Mouse (Mus musculus) c-Kit-positive CD71-positive TER-119-negative erythroid progenitor cells, embryonic 14.5 days (primary cell): ENCODE data around the gene March1.
"Not testable (repeated sequence)": the region's sequence is repeated elsewhere in the genome, so short reads cannot be mapped to it uniquely, and the experiment has no call there.

Experiments used
- DNase-seq: peaks from one replicate; pipeline ENCODE4 v3.0.0-alpha.2; 2013; ENCODE audit warnings: low read depth

Gene March1

DNA sequence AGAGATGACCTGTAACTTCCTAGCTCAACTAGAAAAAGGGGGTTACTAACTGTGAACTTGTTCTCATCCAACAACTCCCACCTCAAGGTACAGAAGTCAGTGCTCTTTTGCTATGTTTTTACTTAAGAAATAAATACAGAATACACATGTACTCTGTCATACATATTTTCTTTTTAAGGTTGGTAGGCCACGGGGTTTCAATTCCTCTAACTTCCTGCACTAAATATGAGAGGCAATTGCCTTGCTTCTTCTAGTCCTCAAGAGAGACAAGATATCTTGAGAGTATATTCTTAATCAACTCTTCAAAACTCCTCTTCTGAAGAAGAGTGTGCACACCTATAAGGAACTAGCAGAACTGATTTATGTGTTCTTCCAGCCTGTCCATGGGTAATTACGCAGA lies 797.5 kb downstream of the March1 start:
- no peak for DNase-seq

DNA sequence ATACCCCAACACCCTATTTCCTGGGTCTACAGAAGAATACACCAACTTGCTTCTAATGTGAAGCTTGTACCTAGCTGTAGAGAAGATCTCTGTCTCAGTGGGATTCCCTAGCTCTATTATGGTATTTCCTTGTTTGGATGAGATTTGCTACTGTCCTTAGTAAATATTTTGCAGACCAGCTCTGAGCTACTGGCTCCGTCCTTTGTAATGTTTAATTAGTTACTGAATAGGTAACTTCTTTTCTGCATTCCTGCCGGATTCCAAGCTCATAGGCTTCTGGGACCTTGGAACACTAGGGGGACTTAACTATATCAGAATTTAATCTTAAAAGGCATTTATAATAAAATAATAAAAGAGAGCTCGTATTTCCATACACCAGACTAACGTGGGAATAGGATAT lies 799.9 kb downstream of the March1 start:
- not testable (repeated sequence) for DNase-seq

DNA sequence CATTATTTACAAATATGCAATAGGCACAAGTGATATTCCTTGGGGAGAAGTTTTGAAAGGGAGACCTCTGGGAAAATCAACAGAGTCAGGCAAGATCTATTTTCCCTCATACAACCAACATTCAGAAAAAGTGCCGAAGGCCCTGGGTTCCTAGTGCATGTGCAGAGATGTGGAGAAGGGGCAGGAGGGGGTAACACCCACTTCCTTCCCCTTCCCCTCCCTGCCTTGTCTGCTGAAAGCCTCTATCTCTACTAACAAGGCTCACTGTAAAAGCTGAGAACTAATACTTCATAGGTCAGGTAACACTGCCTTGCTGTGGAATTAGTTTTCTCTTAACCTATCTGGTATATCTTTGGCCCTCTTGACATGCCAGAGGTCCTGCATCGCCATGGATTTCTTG lies 812.9 kb downstream of the March1 start:
- no peak for DNase-seq

DNA sequence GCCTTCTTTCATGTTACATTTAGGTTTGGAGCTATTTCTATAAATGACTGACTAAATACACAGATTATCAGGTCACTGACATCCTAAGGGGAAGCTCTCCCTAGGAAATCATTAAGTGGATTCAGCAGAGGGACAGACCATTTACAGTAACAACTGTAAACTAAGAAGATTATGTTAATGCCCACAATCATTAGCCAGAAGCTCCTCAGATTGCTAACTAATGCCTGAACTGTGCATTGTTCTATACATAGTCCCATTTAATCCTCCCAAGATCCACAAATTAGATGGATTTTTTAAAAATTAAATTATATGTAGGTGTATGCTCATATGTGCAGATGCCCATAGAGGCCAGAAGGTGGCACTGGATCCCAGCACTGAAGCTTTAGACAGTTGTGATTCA lies 815.9 kb downstream of the March1 start:
- DNase-seq = no peak

DNA sequence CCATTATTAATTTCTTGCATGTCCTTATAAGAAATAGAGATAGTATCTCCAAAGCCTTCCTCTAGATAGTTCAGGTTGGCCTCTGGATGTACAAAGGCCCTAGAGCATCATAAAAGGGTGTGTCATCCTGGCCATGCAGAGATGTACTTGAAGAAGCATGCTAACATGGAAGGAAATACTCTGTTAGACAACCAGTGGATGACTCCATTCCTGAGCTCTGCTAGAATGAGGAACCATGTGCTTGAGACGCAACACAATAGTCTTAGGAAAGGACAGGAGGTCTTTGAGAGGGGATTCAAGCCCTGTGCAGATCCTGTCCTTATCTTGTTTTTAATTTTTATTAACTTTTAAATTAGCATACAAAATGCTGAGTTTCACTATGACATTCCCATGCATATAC lies 819.1 kb downstream of the March1 start:
- no peak for DNase-seq

DNA sequence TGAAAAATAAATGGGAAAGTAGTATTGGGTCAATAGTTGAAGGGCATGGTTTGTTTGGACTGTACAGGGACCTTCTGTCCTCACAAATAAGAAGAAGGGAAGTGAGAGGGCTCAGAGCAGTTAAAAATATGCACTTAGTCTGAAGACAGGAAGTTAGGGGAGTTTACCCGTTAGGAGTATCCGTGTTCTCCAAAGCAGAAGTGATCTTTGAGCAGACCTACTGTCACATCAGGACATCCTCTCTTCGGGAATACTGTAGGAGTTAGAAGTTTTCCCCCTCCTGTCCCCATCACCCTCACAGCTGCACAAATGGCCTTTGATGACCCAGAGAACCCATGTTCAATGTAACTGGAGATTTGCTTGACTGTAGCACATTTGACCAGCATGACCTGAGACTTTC lies 820.2 kb downstream of the March1 start:
- no peak for DNase-seq

DNA sequence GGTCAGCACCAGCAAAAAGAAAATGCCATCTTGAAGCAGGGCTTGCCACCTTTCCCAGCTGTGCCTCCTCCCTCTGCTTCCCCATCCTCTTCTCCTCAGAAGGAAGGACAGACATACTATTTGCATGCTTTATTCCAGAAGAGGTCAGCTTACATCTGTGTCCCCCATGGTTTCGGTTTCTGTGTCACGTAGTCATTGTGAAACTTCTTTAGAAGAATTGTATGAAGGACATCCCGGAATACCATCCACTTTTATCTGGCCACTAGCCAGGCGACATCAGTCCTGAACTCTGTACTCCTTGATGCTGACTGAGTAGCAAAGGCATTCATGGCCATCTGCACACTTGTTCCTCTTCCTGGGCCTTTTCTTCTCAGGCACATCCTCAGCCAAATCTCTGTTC lies 820.8 kb downstream of the March1 start:
- no peak for DNase-seq

DNA sequence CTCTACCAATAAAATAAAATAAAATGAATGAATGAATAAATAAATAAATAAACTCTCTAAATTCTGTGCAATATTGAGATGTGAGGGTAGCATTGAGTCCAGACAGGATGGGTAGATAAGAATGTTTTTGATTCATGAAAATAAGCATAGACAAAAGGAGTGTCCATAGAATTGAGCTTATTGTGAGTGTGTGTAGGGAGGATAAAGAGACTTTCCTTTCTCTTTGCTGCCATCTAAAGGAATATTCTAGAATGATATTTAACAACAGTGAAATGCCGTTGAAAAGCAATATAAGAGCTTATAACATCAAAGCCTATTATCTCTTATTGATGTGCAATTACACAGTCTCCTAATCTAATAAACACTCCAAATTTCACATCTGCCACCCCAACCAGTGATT lies 823.4 kb downstream of the March1 start:
- no peak for DNase-seq

DNA sequence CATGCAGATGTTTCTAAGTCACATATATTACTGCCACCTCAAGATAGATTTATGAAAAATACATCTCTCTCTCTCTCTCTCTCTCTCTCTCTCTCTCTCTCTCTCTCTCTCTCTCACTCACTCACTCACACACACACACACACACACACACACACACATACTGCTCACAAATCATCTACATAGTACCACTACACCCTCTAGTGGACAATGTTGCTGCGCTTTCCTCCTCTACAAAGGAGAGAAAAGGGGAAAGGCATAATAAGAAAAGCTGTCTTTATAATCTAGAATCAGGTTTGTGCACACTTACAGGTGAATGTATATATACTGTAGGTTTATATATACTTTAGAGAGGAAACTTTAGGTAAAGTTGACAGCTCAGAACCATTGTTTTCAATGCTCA lies 825.1 kb downstream of the March1 start:
- peak; percentile 1 for DNase-seq

DNA sequence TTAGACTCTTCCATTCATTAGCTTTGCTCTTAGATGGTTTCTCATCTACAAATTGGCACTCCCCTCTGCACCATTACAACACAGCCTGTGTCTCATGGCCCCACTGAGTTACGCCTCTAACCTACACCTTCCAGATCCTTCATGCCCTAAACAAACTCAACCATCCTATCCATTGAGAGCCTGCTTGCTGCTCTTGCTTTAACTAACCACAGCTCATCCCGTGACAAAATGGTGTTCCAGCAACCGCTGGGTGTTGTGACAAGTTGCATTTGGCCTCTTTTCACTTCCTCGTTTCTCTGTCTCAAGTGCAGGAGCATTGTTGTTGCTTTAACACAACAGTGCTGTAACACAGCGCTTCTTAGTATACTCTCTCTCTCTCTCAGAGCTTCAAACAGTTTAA lies 826.4 kb downstream of the March1 start:
- DNase-seq = no peak

DNA sequence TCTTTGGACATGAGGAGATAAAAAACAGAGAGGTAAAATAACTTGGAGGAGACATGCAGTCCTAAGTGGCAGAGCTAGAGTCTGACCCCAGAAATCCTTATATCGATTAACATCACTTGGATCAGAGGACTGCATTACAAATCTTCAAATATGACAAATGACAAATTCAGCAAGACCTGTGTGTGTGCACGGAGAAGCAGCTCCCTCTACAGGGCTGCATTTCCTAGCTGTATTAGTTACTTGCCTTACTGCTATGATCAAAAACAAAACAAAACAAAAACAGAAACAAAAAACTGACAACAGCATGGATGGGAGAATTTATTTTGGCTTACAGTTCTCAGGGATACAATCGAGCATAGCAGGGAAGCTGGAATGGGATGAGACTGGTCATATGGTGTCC lies 827.7 kb downstream of the March1 start:
- no peak for DNase-seq

DNA sequence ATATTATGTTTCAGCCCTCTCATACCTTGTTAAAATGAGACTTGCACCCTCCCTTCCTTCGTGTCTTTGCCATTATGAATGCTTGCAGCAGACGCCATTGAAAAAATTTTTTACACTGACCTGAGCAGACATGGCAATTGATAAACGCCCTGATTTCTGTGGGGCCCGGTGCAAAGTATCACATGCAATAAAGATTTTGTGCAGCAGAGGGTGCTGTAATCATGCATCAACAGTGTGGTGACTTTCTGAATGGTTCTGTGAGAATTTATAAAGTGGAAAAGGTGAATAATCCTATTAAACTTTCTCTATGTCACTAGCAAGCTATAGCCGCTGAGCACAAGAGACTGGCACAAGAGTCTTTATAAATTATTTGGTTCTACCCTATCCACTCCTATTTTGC lies 833.0 kb downstream of the March1 start:
- DNase-seq = peak; percentile 20

DNA sequence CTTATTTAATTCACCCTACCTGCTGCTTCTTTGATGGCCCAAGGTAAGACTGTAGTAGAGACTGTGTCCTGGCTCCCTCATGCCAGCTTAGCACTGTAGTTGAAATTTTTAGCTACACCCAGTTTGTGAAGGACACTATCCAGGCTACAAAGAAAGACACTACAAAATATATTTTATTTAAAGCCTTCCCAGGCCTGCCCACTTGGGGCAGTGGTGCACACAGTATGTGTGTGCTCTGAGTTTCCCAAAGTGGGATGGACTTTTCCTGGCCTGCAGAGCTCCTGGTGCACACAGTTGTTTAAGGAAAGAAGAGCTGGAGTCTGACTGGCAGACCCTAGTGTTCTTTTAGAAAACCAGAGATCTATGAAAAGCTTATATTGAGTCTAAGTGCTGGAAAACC lies 839.4 kb downstream of the March1 start:
- DNase-seq = no peak

DNA sequence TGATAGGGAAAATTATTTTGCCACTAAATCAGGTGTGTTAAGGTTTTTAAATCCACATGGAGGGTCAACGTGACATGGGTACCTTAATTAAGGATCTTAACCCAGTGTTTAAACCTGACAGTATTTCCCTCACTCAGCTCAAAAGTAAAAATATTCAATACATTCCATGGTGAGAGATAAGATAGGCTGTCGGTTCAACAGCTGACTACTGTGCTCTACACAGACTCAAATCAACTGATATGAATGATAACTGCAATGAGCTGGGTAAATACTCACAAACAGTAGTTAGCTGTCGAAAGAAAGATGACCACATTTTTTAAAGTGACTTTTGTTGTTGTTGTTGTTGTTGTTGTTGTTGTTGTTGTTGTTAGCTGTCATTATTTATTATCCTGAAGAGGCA lies 852.1 kb downstream of the March1 start:
- DNase-seq = no peak

DNA sequence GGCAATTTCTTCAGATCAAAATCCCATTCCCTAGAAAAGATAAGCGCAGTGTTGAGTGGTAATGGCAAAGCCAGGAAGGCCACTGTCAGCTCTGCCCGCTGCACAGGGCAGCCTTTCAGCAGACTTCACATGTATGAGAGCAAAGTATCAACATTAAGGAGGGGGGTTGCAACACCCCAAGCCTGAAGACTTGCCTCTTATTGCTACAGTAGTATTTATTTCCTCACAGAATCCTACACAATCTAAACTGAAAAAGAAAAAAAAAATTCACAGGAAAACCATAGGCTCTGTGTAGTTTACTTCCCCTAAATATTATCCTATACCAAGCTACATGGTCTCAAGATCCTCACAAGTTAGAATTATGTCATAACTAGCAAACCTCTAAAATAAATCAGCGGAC lies 859.2 kb downstream of the March1 start:
- no peak for DNase-seq

DNA sequence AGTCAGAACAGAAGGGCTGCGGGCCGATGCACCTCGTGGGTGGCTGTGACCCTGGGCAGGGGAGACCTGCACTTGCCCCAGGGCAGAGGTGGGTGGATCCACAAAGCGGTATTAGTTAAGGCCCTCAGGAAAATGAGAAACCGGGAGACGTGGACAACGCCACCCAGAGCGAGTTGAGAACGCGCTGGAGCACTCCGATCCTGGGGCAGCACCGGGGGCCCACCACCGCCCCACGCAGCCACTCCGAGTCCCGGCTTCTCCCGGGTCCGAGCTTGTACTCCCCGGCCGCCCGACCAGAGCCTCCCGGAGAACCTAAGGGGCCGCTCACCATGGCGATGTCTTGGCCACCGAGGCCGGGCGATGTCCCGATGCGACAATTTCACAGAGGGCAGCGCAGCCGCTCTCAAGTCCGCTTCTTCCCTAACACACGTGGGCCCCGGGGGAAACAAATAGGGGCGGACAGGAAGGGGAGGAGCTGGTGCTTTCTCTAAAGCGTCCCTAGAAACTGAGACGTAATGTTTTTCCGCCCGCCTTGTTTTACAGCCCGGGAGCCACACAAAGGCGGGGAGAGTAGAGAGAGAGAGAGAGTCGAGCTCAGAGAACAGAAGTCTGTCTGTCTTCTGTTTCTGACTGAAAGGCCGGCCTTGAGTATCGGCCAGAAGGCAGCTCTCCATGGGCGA lies 868.5 kb downstream of the March1 start, which contains the start of gene Tma16:
Tma16 (minus strand) TSS at position 447 of the 680 bp plus-strand sequence.
- DNase-seq = peak; percentile 74

DNA sequence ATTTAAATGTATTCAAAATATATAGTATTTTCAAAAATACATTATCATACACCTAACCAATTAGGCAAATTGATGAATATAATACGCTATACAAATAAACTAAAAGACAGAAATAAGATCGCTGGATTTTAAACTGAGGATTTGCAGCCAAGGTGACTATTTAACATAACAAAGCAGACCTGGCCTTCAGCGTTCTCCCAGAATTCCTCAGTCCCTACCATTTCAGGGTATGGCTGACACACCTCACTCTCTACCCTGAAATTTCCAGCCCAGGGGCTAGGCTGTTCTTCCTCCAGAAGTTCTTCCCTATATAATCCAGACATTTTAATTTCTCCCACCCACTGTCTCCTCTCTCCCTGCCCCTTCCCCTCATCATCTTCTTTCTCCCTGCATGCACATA lies 870.9 kb downstream of the March1 start:
- DNase-seq = no peak

DNA sequence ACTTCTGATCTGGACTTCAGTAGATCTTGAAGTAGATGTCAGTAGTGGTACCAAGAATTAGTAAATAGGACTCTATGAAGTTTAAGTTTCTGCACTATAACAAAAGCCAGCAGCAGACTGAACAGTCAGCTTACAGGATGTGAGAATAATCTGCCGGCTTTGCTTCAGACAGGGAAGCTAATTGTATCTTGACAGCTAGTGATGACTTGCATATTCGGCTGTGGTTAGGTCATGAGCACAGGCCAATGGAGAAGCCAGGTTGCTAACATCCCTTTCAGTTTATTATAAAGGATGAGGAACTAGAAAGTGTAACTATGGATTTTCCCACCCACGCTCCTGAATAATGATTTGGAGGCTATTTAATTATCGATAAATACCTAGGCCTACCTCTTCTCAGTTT lies 872.9 kb downstream of the March1 start:
- no peak for DNase-seq

DNA sequence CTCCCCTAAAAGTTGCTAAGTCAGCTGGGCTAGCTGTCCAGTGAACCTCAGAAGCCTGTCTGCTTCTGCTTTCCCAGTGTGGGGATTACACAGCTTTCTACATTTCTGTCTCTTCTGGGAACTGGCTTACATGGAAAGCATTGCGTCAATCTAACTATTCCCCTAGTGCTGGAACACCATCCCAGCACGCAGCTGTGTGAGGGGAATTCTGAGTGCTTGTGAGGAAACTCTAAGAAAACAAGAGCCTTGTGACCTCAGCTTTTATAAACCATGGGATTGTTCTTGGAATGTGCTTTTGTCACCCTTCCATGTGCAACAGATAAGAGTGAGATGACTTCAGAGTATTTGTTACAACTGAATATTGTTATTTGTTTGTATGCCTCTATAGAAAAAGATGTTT lies 876.8 kb downstream of the March1 start:
- DNase-seq = no peak

DNA sequence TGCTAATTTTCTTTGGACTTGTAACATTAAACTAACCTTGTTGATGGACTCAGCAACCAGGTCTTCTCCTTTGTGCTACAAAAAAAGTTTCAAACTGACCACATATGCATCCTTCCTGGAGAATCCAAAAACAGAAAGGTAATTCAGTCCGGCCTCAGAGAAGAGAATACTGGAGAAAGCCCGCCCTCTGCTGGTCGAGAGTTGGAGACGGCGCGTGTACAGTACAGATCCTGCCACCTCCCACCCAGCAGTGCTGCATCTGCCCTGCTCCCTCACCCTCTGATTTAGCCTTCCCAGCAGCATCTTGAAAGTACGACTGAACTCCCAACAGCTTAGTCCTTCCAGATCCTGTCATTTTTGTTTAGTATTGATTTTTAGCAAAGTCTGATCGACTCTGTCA lies 878.0 kb downstream of the March1 start:
- DNase-seq = peak; percentile 44

DNA sequence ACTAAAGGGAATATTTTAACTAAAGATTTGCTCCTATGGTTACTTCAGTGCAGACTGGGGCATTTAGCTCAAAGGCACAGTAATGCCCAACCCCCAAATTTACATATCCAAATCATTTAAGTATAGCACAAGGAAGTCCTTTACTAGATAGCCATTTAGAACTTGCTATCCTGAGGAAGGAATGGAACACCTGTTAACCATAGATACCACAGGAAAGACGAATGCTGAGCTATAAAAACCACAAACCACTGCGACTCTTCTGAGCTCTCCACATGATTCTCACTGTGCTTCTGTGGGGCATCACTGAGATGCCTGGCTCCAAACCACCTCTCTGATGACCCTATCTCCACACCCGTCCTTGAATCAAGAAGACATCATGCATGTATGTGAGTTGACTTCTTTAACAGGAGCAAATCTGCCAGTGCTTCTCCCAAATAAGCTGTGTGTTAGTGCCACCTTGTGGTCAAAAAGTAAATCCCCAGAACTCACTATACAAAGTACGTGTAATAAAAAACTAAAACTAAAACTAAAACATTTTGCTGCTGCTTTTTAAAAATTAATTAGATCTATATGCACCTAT lies 879.4 kb downstream of the March1 start:
- peak; percentile 42 for DNase-seq

DNA sequence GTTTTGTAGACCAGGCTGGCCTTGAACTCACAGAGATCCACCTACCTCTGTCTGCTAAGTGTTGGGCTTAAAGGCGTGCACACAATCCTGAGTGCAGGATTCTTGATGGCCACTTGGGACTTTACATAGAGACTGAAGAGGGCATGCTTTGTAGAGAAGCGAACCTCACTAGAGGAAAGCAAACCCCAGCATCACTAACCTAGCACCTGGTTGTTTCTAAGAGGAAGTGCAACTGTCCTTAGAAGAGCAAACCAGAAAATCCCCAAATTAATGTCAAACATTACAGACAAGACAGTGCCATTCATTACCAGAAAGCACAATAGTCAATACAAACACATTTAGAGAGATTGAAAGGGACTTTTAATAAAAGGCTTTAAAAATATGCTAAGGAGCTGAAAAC lies 885.7 kb downstream of the March1 start:
- DNase-seq = no peak

DNA sequence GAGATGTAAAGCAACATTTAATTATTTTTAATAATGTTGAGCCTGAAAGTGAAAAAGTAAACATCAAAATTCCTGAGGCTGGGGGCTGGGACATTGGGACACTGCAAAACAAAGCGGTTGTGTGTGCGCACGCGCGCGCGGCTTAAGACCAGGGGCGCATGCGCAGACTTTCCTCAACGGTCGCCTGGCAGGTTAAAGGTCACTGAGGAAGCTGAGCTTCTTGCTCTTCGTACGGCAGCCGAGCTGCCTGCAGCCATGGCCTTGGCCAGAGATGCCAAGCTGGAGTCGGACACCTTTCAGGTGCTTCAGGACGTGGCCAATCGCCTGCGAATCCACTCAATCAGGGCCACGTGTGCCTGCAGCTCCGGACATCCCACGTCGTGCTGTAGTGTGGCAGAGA lies 893.8 kb downstream of the March1 start, which contains the start of gene Tktl2:
Tktl2 (plus strand) TSS at position 220 of the 400 bp plus-strand sequence.
- no peak for DNase-seq

DNA sequence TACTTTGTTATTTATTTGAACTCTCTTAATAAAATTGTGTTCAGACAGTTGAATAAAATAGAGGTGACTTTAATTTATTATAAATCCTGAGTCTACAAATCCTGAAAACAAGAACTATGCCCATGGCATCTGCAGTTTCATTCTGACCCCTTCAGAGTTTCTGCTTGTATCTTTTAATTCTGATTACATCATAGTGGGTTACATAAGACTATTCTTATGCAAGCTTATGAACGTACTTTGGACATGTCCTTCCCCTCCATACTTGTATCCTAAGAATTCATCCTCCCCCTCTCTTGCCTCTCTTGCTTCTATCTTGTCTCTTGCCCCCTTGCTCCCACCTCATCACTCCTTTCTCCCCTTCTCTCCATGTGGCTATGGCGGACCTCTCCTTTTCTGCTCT lies 901.4 kb downstream of the March1 start:
- DNase-seq = no peak
